Mouse (Mus musculus): ENCODE data around the gene Tsc2.

- TF ChIP-seq EP300 (IDR thresholded peaks at IDR 0.05; ENCODE audit: low read depth) (peak; percentile 73), CTCF (IDR thresholded peaks at IDR 0.05; ENCODE audit: low read depth) (peak; percentile 40)
These were observed 23.6 kb downstream of the Tsc2 start for GRCm38 (mm10) chr17:24608874-24609273.
